Mouse (Mus musculus) C2C12 (cell line): ENCODE data around the gene Pex10. TPM values are rescaled to one million over a fixed set of nuclear protein-coding genes. Genes with fewer than 3 reads are reported as not detected.
A peak's percentile ranks its signal among the peaks of the same experiment; 100 is the strongest.

Experiments used
- H3K27me3 ChIP-seq: one replicate; pipeline ENCODE4 v1.6.1; 2011; ENCODE audit not compliant: control insufficient read depth, insufficient read depth, insufficient read length
- H3K36me3 ChIP-seq: one replicate; pipeline ENCODE4 v1.6.1; 2011; ENCODE audit not compliant: control insufficient read depth, insufficient read depth
- H3K4me3 ChIP-seq: one replicate; pipeline ENCODE4 v1.5.1; 2011; ENCODE audit warnings: mild to moderate bottlenecking, control low read depth; ENCODE audit not compliant: poor library complexity, insufficient read depth, severe bottlenecking
- H3K79me2 ChIP-seq: one replicate; pipeline ENCODE4 v1.6.1; 2011; ENCODE audit not compliant: control insufficient read depth, insufficient read depth
- H3K79me3 ChIP-seq: one replicate; pipeline ENCODE4 v1.6.1; 2011; ENCODE audit warnings: low read depth, control low read depth
- H3ac ChIP-seq: one replicate; pipeline ENCODE3; 2011; ENCODE audit warnings: low read depth; ENCODE audit not compliant: control insufficient read depth, insufficient read length
- CEBPB ChIP-seq: IDR thresholded peaks from one replicate; pipeline ENCODE4 v1.6.1; 2011; ENCODE audit warnings: low read depth, mild to moderate bottlenecking, control low read depth, moderate library complexity
- CTCF ChIP-seq: IDR thresholded peaks from one replicate; pipeline ENCODE4 v1.5.1; 2011; ENCODE audit not compliant: control insufficient read depth, insufficient read depth, insufficient read length
- FOSL1 ChIP-seq: IDR thresholded peaks from one replicate; pipeline ENCODE4 v1.8.0; 2011; ENCODE audit warnings: mild to moderate bottlenecking, low read length; ENCODE audit not compliant: poor library complexity, insufficient read depth, severe bottlenecking
- MAX ChIP-seq: IDR thresholded peaks from one replicate; pipeline ENCODE4 v1.6.1; 2011; ENCODE audit warnings: mild to moderate bottlenecking, control low read depth
- MYOD1 ChIP-seq: IDR thresholded peaks from one replicate; pipeline ENCODE4 v1.6.1; 2011; ENCODE audit warnings: low read depth; ENCODE audit not compliant: control insufficient read depth, insufficient read length
- MYOG ChIP-seq: IDR thresholded peaks from one replicate; pipeline ENCODE4 v1.6.1; 2011; ENCODE audit not compliant: control insufficient read depth, insufficient read length; ENCODE audit errors: extremely low read depth
- USF1 ChIP-seq: IDR thresholded peaks from one replicate; pipeline ENCODE4 v1.6.1; 2011; ENCODE audit warnings: low read depth, mild to moderate bottlenecking, control low read depth, moderate library complexity
- polyA plus RNA-seq: library from polyadenylated mRNA; unstranded; fragments of >200 nt; fragmentation: generic; extraction: Trizol; gene quantifications from one replicate; pipeline ENCODE4 v1.2.1, GENCODE M21; 2012; ENCODE audit warnings: missing spikeins

The Pex10 gene
- polyA plus RNA-seq, 1 experiment: 11.2 TPM

- Histone ChIP-seq H3K4me3 (no peak overlapping the region), H3K79me2 (no peaks in the 10 kb centered on the region), H3K27me3 (no peaks in the 10 kb centered on the region), H3ac (no peak overlapping the region), H3K36me3 (no peaks in the 10 kb centered on the region), H3K79me3 (no peaks in the 10 kb centered on the region)
- no peak for TF ChIP-seq CEBPB
- TF ChIP-seq MAX: no peak
- TF ChIP-seq CTCF: no peak
- TF ChIP-seq MYOG: no peak
- no peak for TF ChIP-seq FOSL1
- no peak for TF ChIP-seq USF1
- TF ChIP-seq MYOD1: no peak
These were observed 26.8 kb downstream of the Pex10 start for GRCm38 (mm10) chr4:155093431-155094149.

- H3K79me3 ChIP-seq: no peaks in the 10 kb centered on the region
These were observed 27.7 kb downstream of the Pex10 start for GRCm38 (mm10) chr4:155094565-155094964.

GRCm38 (mm10) chr4:155095238-155095900 is 28.6 kb downstream of the Pex10 start:
- Histone ChIP-seq H3K36me3 (no peaks in the 10 kb centered on the region), H3K79me2 (no peaks in the 10 kb centered on the region), H3K79me3 (no peaks in the 10 kb centered on the region), H3K27me3 (no peaks in the 10 kb centered on the region), H3ac (no peak overlapping the region), H3K4me3 (no peak overlapping the region)
- TF ChIP-seq MAX (peak; percentile 21), CTCF (peak; percentile 92), MYOG (no peak), USF1 (no peak)

More at GRCm38 (mm10) chr4:155094565-155094964, 27.7 kb downstream of the Pex10 start:
- Histone ChIP-seq H3ac (no peak overlapping the region), H3K79me2 (no peaks in the 10 kb centered on the region), H3K4me3 (no peak overlapping the region), H3K27me3 (no peaks in the 10 kb centered on the region), H3K36me3 (no peaks in the 10 kb centered on the region)
- TF ChIP-seq CEBPB (no peak), CTCF (peak; percentile 84)

- Histone ChIP-seq H3K36me3 (no peaks in the 10 kb centered on the region), H3K79me2 (no peaks in the 10 kb centered on the region), H3ac (no peak overlapping the region), H3K27me3 (no peaks in the 10 kb centered on the region), H3K79me3 (no peaks in the 10 kb centered on the region), H3K4me3 (no peak overlapping the region)
- TF ChIP-seq CTCF (no peak), MYOG (no peak), FOSL1 (no peak), CEBPB (no peak), MAX (no peak), MYOD1 (no peak), USF1 (no peak)
These were observed 29.2 kb downstream of the Pex10 start for GRCm38 (mm10) chr4:155095967-155096366.

GRCm38 (mm10) chr4:155097452-155097851 is 30.6 kb downstream of the Pex10 start:
- H3K36me3 ChIP-seq: no peaks in the 10 kb centered on the region
- no peak overlapping the region for H3K4me3 ChIP-seq
- TF ChIP-seq CEBPB: no peak
- no peak for TF ChIP-seq MAX
- no peak for TF ChIP-seq MYOG
- no peak overlapping the region for H3ac ChIP-seq
- no peaks in the 10 kb centered on the region for H3K79me2 ChIP-seq
- H3K27me3 ChIP-seq: no peaks in the 10 kb centered on the region
- no peaks in the 10 kb centered on the region for H3K79me3 ChIP-seq

GRCm38 (mm10) chr4:155098572-155098971 is 31.8 kb downstream of the Pex10 start:
- H3ac ChIP-seq: no peak overlapping the region
- no peaks in the 10 kb centered on the region for H3K79me2 ChIP-seq
- no peaks in the 10 kb centered on the region for H3K79me3 ChIP-seq
- no peaks in the 10 kb centered on the region for H3K27me3 ChIP-seq
- TF ChIP-seq CEBPB: no peak
- no peak for TF ChIP-seq FOSL1
- TF ChIP-seq USF1: no peak
- peak; percentile 79 for TF ChIP-seq MYOD1
- H3K4me3 ChIP-seq: no peak overlapping the region
- no peaks in the 10 kb centered on the region for H3K36me3 ChIP-seq
